Mouse (Mus musculus): ENCODE data around the gene Ptgfrn. TPM values are rescaled to one million over a fixed set of nuclear protein-coding genes. Genes with fewer than 3 reads are reported as not detected.

Gene Ptgfrn
- polyA plus RNA-seq, 1 experiment = 62.8 TPM

GRCm38 (mm10) chr3:101116431-101117385, 6.6 kb upstream of the Ptgfrn start:
- Histone ChIP-seq H3K79me2 (ENCODE audit: control insufficient read depth, insufficient read depth) (no peaks in the 10 kb centered on the region), H3ac (ENCODE audit: control insufficient read depth, insufficient read length) (no peak overlapping the region), H3K36me3 (ENCODE audit: control insufficient read depth, insufficient read depth) (no peaks in the 10 kb centered on the region), H3K27me3 (ENCODE audit: control insufficient read depth, insufficient read depth, insufficient read length) (no peaks in the 10 kb centered on the region), H3K4me3 (no peak overlapping the region), H3K4me2 (ENCODE audit: low read depth) (no peak overlapping the region)
- TF ChIP-seq MYOD1 (IDR thresholded peaks at IDR 0.05; ENCODE audit: control insufficient read depth in 1 of 3, insufficient read length in 2 of 3, low read depth in 2 of 3) (no peak), REST (IDR thresholded peaks at IDR 0.05; ENCODE audit: insufficient read depth, insufficient read length) (no peak), CEBPB (IDR thresholded peaks at IDR 0.05; ENCODE audit: insufficient read depth, poor library complexity, severe bottlenecking) (no peak), MYOG (IDR thresholded peaks at IDR 0.05; ENCODE audit: control insufficient read depth in 1 of 3, insufficient read depth in 1 of 3, insufficient read length in 2 of 3, low read depth in 2 of 3) (no peak), MAX (IDR thresholded peaks at IDR 0.05; ENCODE audit: low read depth) (no peak), E2F4 (IDR thresholded peaks at IDR 0.05; ENCODE audit: insufficient read depth) (no peak), POLR2A (IDR thresholded peaks at IDR 0.05; ENCODE audit: insufficient read length, low read depth) (no peak), TCF3 (IDR thresholded peaks at IDR 0.05; ENCODE audit: insufficient read length, low read depth) (no peak), USF1 (IDR thresholded peaks at IDR 0.05; ENCODE audit: low read depth) (no peak), POLR2AphosphoS2 (IDR thresholded peaks at IDR 0.05; ENCODE audit: insufficient read length, low read depth) (no peak), SRF (IDR thresholded peaks at IDR 0.05; ENCODE audit: control insufficient read depth, insufficient read length, low read depth) (no peak), TCF12 (IDR thresholded peaks at IDR 0.05; ENCODE audit: insufficient read depth, poor library complexity, severe bottlenecking) (no peak)

DNA sequence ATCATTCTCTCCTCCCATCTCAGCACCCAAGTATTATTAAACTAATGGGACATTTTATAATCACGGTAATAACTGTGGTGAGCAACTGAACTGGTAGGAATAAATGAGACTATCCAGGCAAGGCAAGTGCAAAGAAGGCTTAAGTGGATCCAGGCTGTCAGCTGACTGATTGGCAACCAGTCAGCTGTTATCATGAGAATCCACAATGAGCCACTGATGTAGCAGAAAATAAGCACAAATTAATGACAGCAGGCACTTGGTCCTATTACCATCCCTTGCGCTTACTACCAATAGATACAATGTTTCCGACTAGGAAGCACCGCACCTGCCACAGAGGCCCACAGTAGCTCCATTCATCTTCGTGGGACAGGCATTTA, 2.4 kb upstream of the Ptgfrn start:
- no peaks in the 10 kb centered on the region for H3K27me3 ChIP-seq (ENCODE audit: control insufficient read depth, insufficient read depth, insufficient read length)
- TF ChIP-seq TCF12 (IDR thresholded peaks at IDR 0.05; ENCODE audit: insufficient read depth, poor library complexity, severe bottlenecking) = no peak
- no peak for TF ChIP-seq POLR2A (IDR thresholded peaks at IDR 0.05; ENCODE audit: insufficient read length, low read depth)
- TF ChIP-seq USF1 (IDR thresholded peaks at IDR 0.05; ENCODE audit: low read depth) = no peak
- TF ChIP-seq CEBPB (IDR thresholded peaks at IDR 0.05; ENCODE audit: insufficient read depth, poor library complexity, severe bottlenecking) = no peak
- TF ChIP-seq SRF (IDR thresholded peaks at IDR 0.05; ENCODE audit: control insufficient read depth, insufficient read length, low read depth) = no peak
- TF ChIP-seq MYOD1 (IDR thresholded peaks at IDR 0.05; ENCODE audit: control insufficient read depth in 1 of 3, insufficient read length in 2 of 3, low read depth in 2 of 3) = no peak
- H3K4me2 ChIP-seq (ENCODE audit: low read depth) = peak overlapping the region; percentile 26
- H3ac ChIP-seq (ENCODE audit: control insufficient read depth, insufficient read length) = no peak overlapping the region
- H3K36me3 ChIP-seq (ENCODE audit: control insufficient read depth, insufficient read depth) = no peaks in the 10 kb centered on the region
- peaks cover 6% of the 10 kb centered on the region for H3K79me2 ChIP-seq (ENCODE audit: control insufficient read depth, insufficient read depth)
- H3K4me3 ChIP-seq = no peak overlapping the region

- no peaks in the 10 kb centered on the region for H3K27me3 ChIP-seq (ENCODE audit: control insufficient read depth, insufficient read depth, insufficient read length)
- H3K4me3 ChIP-seq = no peak overlapping the region
- no peak overlapping the region for H3ac ChIP-seq (ENCODE audit: control insufficient read depth, insufficient read length)
- no peaks in the 10 kb centered on the region for H3K36me3 ChIP-seq (ENCODE audit: control insufficient read depth, insufficient read depth)
- no peak for TF ChIP-seq SRF (IDR thresholded peaks at IDR 0.05; ENCODE audit: control insufficient read depth, insufficient read length, low read depth)
- TF ChIP-seq TCF3 (IDR thresholded peaks at IDR 0.05; ENCODE audit: insufficient read length, low read depth) = no peak
- TF ChIP-seq TCF12 (IDR thresholded peaks at IDR 0.05; ENCODE audit: insufficient read depth, poor library complexity, severe bottlenecking) = no peak
- TF ChIP-seq MAX (IDR thresholded peaks at IDR 0.05; ENCODE audit: low read depth) = no peak
- no peak for TF ChIP-seq REST (IDR thresholded peaks at IDR 0.05; ENCODE audit: insufficient read depth, insufficient read length)
- TF ChIP-seq USF1 (IDR thresholded peaks at IDR 0.05; ENCODE audit: low read depth) = no peak
- TF ChIP-seq POLR2AphosphoS2 (IDR thresholded peaks at IDR 0.05; ENCODE audit: insufficient read length, low read depth) = no peak
- TF ChIP-seq CEBPB (IDR thresholded peaks at IDR 0.05; ENCODE audit: insufficient read depth, poor library complexity, severe bottlenecking) = no peak
- TF ChIP-seq MYOD1 (IDR thresholded peaks at IDR 0.05; ENCODE audit: control insufficient read depth in 1 of 3, insufficient read length in 2 of 3, low read depth in 2 of 3) = no peak
- peaks cover 10% of the 10 kb centered on the region for H3K79me2 ChIP-seq (ENCODE audit: control insufficient read depth, insufficient read depth)
- peak overlapping the region; percentile 26 for H3K4me2 ChIP-seq (ENCODE audit: low read depth)
Observed at GRCm38 (mm10) chr3:101111848-101112517, 1.9 kb upstream of the Ptgfrn start.

GRCm38 (mm10) chr3:101111321-101111720, 1.2 kb upstream of the Ptgfrn start:
- peaks cover 15% of the 10 kb centered on the region for H3K79me2 ChIP-seq (ENCODE audit: control insufficient read depth, insufficient read depth)
- H3K27me3 ChIP-seq (ENCODE audit: control insufficient read depth, insufficient read depth, insufficient read length) = no peaks in the 10 kb centered on the region
- H3K36me3 ChIP-seq (ENCODE audit: control insufficient read depth, insufficient read depth) = no peaks in the 10 kb centered on the region
- TF ChIP-seq USF1 (IDR thresholded peaks at IDR 0.05; ENCODE audit: low read depth) = no peak
- no peak for TF ChIP-seq POLR2A (IDR thresholded peaks at IDR 0.05; ENCODE audit: insufficient read length, low read depth)
- TF ChIP-seq MYOG (IDR thresholded peaks at IDR 0.05; ENCODE audit: control insufficient read depth in 1 of 3, insufficient read depth in 1 of 3, insufficient read length in 2 of 3, low read depth in 2 of 3) = no peak
- no peak for TF ChIP-seq TCF3 (IDR thresholded peaks at IDR 0.05; ENCODE audit: insufficient read length, low read depth)
- TF ChIP-seq REST (IDR thresholded peaks at IDR 0.05; ENCODE audit: insufficient read depth, insufficient read length) = no peak
- no peak for TF ChIP-seq TCF12 (IDR thresholded peaks at IDR 0.05; ENCODE audit: insufficient read depth, poor library complexity, severe bottlenecking)
- no peak overlapping the region for H3K4me3 ChIP-seq
- no peak overlapping the region for H3ac ChIP-seq (ENCODE audit: control insufficient read depth, insufficient read length)
- no peak overlapping the region for H3K4me2 ChIP-seq (ENCODE audit: low read depth)

Data from myocyte (in vitro differentiated cells).